Comparison of ENCODE assay signal across 9 mouse cellular contexts in genomic region chr10:110000755-110001247, GRCm38 (mm10).
A peak's percentile ranks its signal among the peaks of the same experiment; 100 is the strongest.
DNase-seq lines count a peak whose midpoint lies in the region; ATAC-seq and TF ChIP-seq lines count a peak whose summit lies in the region.
"Had no signal": no experiment of that assay in that cellular context is flagged by ENCODE, and none has a peak within 500 bp of the region (broad histone marks: within the 10 kb centered on the region; RNA-seq: fewer than 3 reads in every experiment).

No protein-coding gene starts in this region.

- H3K4me3 ChIP-seq in midbrain, embryonic 12.5 days = no peak overlapping the region
- no peak overlapping the region for H3K4me3 ChIP-seq in midbrain, postnatal 0 days (ENCODE audit: low read depth, low read length)
- H3K4me3 ChIP-seq in forebrain, embryonic 14.5 days (ENCODE audit: low read depth, low read length) = no peak overlapping the region
- H3K4me3 ChIP-seq: left cerebral cortex, adult 2 months had no signal

- H3K4me1 ChIP-seq in midbrain, embryonic 12.5 days = 0 out of 2 replicates have a peak, but pooled peaks cover 3% of the 10 kb centered on the region
- H3K4me1 ChIP-seq in midbrain, postnatal 0 days (ENCODE audit: insufficient read depth, low read length) = no peaks in the 10 kb centered on the region; the same call in 1 of the 2 replicates
- no peaks in the 10 kb centered on the region for H3K4me1 ChIP-seq in forebrain, embryonic 14.5 days (ENCODE audit: control insufficient read depth, insufficient read depth, low read length)

- H3K9ac ChIP-seq in midbrain, embryonic 12.5 days (replicated peaks) = no peak overlapping the region
- H3K9ac ChIP-seq in midbrain, postnatal 0 days (replicated peaks; ENCODE audit: low read length, poor library complexity, severe bottlenecking) = no peak overlapping the region
- no peak overlapping the region for H3K9ac ChIP-seq in forebrain, embryonic 14.5 days (ENCODE audit: low read length)

- WGBS in midbrain, embryonic 12.5 days = 22% methylated on average over 3 of the region's 3 CpGs
- 13% methylated on average over 3 of the region's 3 CpGs for WGBS in midbrain, postnatal 0 days
- WGBS in forebrain, embryonic 14.5 days = 54% methylated on average over 3 of the region's 3 CpGs

- H3K36me3 ChIP-seq in midbrain, embryonic 12.5 days = no peaks in the 10 kb centered on the region
- H3K36me3 ChIP-seq in midbrain, postnatal 0 days (ENCODE audit: insufficient read depth, low read length) = no peaks in the 10 kb centered on the region
- H3K36me3 ChIP-seq in forebrain, embryonic 14.5 days (ENCODE audit: control insufficient read depth, insufficient read depth, low read length) = no peaks in the 10 kb centered on the region

- ATAC-seq in midbrain, embryonic 12.5 days (ENCODE audit: low FRiP score, low read depth) = peak; percentile 73; the same call in 1 of the 2 replicates
- ATAC-seq in midbrain, postnatal 0 days (ENCODE audit: low FRiP score) = no peak
- no peak for ATAC-seq in forebrain, embryonic 14.5 days
- ATAC-seq in monocyte, adult 5-6 weeks (replicated peaks; ENCODE audit: insufficient number of reproducible peaks, low FRiP score, low TSS enrichment, poor library complexity, severe bottlenecking) = no peak

- H3K4me2 ChIP-seq in midbrain, embryonic 12.5 days (replicated peaks) = no peak overlapping the region
- no peak overlapping the region for H3K4me2 ChIP-seq in midbrain, postnatal 0 days (ENCODE audit: low read depth, low read length, poor library complexity, severe bottlenecking)
- no peak overlapping the region for H3K4me2 ChIP-seq in forebrain, embryonic 14.5 days (ENCODE audit: low read length)

- H3K9me3 ChIP-seq in midbrain, embryonic 12.5 days = no peaks in the 10 kb centered on the region
- no peaks in the 10 kb centered on the region for H3K9me3 ChIP-seq in midbrain, postnatal 0 days (ENCODE audit: low read length)
- no peaks in the 10 kb centered on the region for H3K9me3 ChIP-seq in forebrain, embryonic 14.5 days (replicated peaks; ENCODE audit: control insufficient read depth, low read length)

- no peak for TF ChIP-seq CTCF in midbrain, postnatal 0 days (IDR thresholded peaks at IDR 0.05)

- peak; percentile 15 for DNase-seq in adrenal gland, postnatal 14 days
- DNase-seq in adrenal gland, postnatal 4 days (ENCODE audit: low spot score in 2 of 2) = no peak
- no peak for DNase-seq in midbrain, postnatal 0 days (ENCODE audit: low spot score)
- DNase-seq in kidney, adult 18-20 months = peak; percentile 14
- DNase-seq in retina, embryonic 14.5 days (ENCODE audit: low spot score) = peak; percentile 22
- DNase-seq in forebrain, embryonic 14.5 days (ENCODE audit: low spot score) = no peak

- H3K27ac ChIP-seq in midbrain, embryonic 12.5 days (replicated peaks) = no peak overlapping the region
- no peak overlapping the region for H3K27ac ChIP-seq in midbrain, postnatal 0 days (ENCODE audit: low read depth, low read length)
- H3K27ac ChIP-seq in forebrain, embryonic 14.5 days (ENCODE audit: low read depth, low read length) = no peak overlapping the region
- H3K27ac ChIP-seq: left cerebral cortex, adult 2 months had no signal

- no peaks in the 10 kb centered on the region for H3K27me3 ChIP-seq in midbrain, embryonic 12.5 days
- H3K27me3 ChIP-seq in midbrain, postnatal 0 days (ENCODE audit: insufficient read depth, low read length) = no peaks in the 10 kb centered on the region
- H3K27me3 ChIP-seq in forebrain, embryonic 14.5 days (replicated peaks; ENCODE audit: control insufficient read depth, insufficient read depth, low read length) = no peaks in the 10 kb centered on the region

Comparison
In these comparisons a context has a peak if more than half of its experiments do, and no peak if none do; other contexts are left out.
1. DNase-seq: peak in adrenal gland, postnatal 14 days (single experiment), kidney, adult 18-20 months (single experiment) and retina, embryonic 14.5 days (single experiment); none in adrenal gland, postnatal 4 days (0 of 2), midbrain, postnatal 0 days (single experiment) and forebrain, embryonic 14.5 days (single experiment).